Comparison of ENCODE assay signal across 22 mouse cellular contexts in the genomic region with DNA sequence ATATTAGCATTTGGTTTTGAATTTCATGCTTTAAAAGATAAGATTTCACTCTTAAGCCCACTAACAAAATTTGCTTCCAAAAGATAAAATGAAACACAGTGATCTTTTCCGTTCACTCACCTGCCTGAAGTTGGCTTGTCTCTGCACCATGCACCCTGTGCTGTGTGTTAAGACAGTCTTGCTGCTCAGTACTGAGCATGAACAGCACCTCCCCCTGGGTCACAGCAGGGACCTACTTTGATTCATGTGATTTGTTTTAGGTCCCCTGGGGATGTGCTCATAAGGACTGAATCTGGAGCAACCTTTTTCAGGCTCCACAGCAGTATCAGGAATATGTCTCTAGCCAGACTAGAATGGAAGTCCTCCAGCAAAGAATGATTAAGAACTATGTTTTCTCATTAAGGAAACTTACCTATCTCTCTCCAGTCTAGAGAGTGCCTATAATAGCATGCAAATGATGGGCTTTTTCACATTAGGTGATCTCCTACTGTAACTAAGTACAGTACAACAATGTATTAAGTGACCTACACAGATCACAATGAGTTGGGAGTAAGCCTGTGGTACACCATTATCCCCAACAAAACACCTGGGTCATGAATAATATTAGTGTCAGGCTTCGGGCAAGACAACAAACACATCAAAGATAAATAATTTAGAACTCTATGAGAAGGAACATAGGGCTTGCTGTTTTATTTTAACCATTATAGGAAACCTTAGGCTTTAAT.
"Had no signal": no experiment of that assay in that cellular context is flagged by ENCODE, and none has a peak within 500 bp of the region (broad histone marks: within the 10 kb centered on the region; RNA-seq: fewer than 3 reads in every experiment).

No protein-coding gene starts in this region.

- DNase-seq: kidney, adult 11 months; kidney, adult 8-10 months; kidney, postnatal 14 days; kidney, postnatal 4 days; left cerebral cortex, postnatal 4 days; liver, postnatal 0 days; lung, embryonic 14.5 days; right cerebral cortex, adult 18-20 months; right cerebral cortex, postnatal 14 days; right cerebral cortex, postnatal 4 days; thymus, adult 2 months; thymus, postnatal 14 days; thymus, postnatal 4 days had no signal

- H3K36me3 ChIP-seq: limb, embryonic 12.5 days; limb, embryonic 15.5 days; midbrain, embryonic 12.5 days had no signal

- H3K9me3 ChIP-seq: limb, embryonic 12.5 days; limb, embryonic 15.5 days; midbrain, embryonic 12.5 days had no signal

- H3K27ac ChIP-seq: limb, embryonic 12.5 days; limb, embryonic 15.5 days; liver, embryonic 14.5 days; macrophage; midbrain, embryonic 12.5 days; stomach, postnatal 0 days had no signal

- H3K27me3 ChIP-seq: limb, embryonic 12.5 days; limb, embryonic 15.5 days; midbrain, embryonic 12.5 days had no signal

- ATAC-seq: liver, postnatal 0 days; lung, postnatal 0 days had no signal

- H3K9ac ChIP-seq: limb, embryonic 12.5 days; limb, embryonic 15.5 days; liver, embryonic 14.5 days; liver, postnatal 0 days; lung, embryonic 14.5 days; midbrain, embryonic 12.5 days had no signal

- H3K4me1 ChIP-seq: limb, embryonic 12.5 days; limb, embryonic 15.5 days; midbrain, embryonic 12.5 days had no signal

- H3K4me3 ChIP-seq: limb, embryonic 12.5 days; limb, embryonic 15.5 days; midbrain, embryonic 12.5 days; myocyte had no signal

- H3K4me2 ChIP-seq: limb, embryonic 12.5 days; limb, embryonic 15.5 days; liver, embryonic 11.5 days; lung, embryonic 14.5 days; midbrain, embryonic 12.5 days had no signal
